Mouse (Mus musculus): ENCODE measurements at regions not wholly inside any gene's neighbourhood (a gene's known extent, or its start where the extent isn't known, plus 50 kb on each side); places are given as distances from the start of the nearest gene placed in this dataset.

DNA sequence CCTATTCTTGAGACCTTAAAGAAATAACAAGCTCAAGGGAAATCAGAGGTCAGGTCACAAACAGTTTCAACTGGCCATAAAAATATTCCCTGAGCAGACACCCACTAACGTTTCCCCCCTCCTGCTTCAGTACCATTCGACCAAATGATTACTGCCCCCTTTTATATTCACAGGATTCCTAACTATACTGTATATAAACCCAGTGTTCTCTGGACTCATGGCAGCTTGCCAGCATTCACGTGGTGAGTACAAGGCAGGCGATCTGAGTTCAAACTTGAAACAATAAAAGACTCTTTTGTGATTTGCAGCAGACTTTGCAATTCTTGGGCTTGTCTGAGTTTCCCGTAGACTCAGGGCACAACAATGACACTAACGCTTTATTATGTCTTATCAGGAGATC is 989.0 kb upstream of the H2afb3 start:
- DNase-seq (ENCODE audit: low spot score in 2 of 2) = no peak

GRCm38 (mm10) chrX:121291239-121291638 is 978.3 kb upstream of the H2afb3 start:
- DNase-seq (ENCODE audit: low spot score in 2 of 2) = no peak

GRCm38 (mm10) chrX:121270071-121270470 is 957.2 kb upstream of the H2afb3 start:
- no peak for DNase-seq (ENCODE audit: low spot score in 2 of 2)

DNA sequence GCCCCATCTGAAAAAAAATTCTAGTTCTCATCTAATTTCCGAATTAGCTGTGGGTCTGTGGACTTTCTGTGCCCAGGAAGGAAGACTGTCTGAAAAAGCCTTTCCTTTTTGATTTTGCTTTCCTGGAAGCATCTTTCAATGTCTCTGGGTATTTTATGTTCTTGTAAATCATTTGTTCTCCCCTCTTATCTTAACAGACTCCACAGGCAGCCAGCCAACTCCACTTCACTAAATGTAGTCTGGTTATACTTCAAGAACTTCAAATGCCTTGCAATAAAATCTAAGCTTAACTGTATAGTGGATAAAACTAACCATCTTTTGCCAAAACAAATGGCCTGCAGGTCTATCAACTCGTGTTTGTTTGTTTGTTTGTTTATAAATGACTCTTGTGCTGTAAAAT is 956.7 kb upstream of the H2afb3 start:
- peak in 1 of 2 experiments; percentile 15 for DNase-seq (ENCODE audit: low spot score in 2 of 2)

GRCm38 (mm10) chrX:121232142-121233000 is 919.5 kb upstream of the H2afb3 start:
- no peak for DNase-seq (ENCODE audit: low spot score in 2 of 2)

Measured in right cerebral cortex, postnatal 10 days (tissue).